Mouse (Mus musculus) spleen, adult 12 weeks (tissue): ENCODE measurements at regions not wholly inside any gene's neighbourhood (a gene's known extent, or its start where the extent isn't known, plus 50 kb on each side); places are given as distances from the start of the nearest gene placed in this dataset.

Experiments used
- DNase-seq: peaks from one replicate; pipeline ENCODE4 v3.0.0; 2022; ENCODE audit warnings: low spot score

DNA sequence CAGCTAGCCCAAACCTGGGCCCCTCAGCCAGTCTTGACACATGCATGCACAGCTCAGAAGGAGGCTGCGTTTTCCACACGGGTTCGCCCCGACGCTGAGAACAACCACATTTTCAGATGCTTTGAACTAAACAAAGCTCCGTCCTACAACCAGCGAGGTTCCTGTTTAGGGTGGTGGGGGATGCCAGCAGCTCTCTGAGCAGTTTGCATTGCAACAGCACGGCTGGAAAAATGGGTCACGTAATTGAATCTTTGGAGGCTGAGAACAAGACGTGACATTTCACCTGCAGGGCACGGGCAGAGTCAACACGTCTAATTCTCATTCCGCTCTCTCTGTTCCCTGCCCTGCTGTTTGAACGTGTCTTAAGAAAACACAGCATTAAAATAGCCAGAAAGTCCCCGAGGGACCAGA lies 119.2 kb downstream of the Syk start:
- DNase-seq: no peak

DNA sequence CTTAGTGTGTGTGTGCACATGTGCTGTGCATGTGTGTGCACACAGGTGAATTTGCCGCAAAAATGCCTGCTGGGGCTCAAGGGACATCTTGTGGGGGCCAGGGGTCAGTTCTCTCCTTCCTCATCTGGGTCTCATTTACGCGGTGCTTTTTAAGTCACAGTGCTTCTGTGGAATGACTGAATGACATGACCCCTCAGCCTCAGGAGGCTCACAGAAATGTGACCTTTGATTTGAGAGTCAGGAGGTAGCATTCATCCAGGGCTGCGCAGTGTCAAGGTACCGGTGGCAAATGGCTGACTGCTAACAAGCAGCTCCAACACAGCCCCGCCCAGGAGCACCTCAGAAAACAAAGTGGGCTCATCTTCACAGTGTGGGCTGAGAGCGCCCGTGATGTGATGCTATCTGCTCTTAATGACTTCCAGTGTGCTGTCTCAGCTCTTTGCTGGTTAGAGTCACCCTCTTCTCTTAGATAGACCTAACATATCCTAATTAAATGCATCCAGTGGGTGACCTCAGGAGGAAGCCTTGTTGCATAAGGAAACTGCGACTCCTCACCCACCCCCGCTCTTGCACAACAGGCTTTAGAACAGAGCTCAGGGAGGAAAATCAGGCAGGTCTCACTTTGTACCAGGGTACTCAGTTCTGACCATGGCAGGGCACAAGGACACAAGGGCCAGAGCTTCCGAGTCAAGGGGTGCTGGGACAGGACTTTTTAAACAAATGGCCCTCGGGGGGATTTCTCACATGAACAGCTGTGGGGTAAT lies 120.6 kb downstream of the Syk start:
- no peak for DNase-seq

DNA sequence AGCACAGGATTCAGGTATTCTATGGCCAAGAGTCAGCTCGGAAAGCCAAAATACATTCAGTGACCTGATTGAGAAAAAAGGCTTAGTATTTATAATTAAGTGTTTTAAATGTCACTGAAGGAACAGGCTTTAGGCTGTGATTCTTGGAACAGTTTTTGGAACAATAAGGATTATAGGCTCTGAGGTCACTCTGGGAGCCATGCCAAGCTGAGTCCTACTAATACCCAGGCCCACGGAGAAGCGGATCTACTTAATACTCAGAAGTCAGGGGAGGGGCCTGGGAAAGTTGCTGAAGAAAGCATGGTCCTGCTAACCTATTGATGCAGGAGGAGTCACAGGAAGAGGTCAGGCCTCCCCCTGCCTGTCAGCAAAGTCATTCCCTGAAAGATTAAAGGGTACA lies 121.7 kb downstream of the Syk start:
- DNase-seq: no peak

GRCm38 (mm10) chr13:52709580-52709979 lies 126.6 kb downstream of the Syk start:
- DNase-seq: no peak

- DNase-seq: peak; percentile 47
Measured at GRCm38 (mm10) chr13:52711713-52712369, 128.9 kb downstream of the Syk start.

DNA sequence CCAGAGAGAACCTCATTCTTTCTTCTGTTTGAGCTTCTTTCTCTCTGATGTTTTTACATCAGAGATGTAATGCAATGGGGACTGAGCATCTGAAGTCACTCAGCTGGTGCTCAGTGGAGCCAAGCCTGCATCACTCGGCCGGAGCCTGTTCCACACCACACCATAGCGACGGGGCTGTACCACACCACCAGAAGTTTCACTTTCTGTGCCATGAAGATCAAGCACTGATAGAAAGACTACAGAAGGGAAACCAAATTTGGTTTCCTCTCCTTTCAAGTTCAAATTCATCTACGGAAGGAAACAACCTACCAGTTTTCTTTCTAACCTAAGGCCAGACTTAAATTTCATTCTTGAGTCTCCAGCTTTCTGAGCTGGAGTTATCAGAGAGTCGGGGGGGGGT lies 138.5 kb downstream of the Syk start:
- no peak for DNase-seq

DNA sequence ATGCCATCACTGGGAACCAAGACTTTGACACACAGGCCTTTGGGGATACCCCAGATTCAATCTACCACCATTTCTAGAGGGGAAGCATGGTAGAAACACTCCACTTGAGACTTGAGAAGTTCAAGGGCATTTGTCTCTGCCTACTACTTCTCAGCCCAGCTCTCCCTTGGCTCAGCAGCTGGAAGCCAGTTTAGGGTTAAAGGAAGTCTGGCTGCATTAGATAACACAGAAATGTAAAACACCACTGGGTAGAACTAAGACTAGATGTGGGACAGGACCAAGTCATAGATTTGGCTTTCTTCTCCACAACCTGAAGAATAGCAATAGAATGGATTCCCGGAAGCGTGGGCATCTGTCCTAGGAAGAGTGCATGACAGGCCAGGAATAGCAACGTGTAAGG lies 139.7 kb downstream of the Syk start:
- DNase-seq: no peak

- DNase-seq: no peak
Measured at GRCm38 (mm10) chr13:52726043-52726442, 143.1 kb downstream of the Syk start.

- DNase-seq: no peak
Measured at GRCm38 (mm10) chr13:52726525-52726924, 143.6 kb downstream of the Syk start.

GRCm38 (mm10) chr13:52735453-52735933 lies 152.5 kb downstream of the Syk start:
- DNase-seq: no peak

GRCm38 (mm10) chr13:52735934-52736523 lies 153.1 kb downstream of the Syk start:
- DNase-seq: no peak

DNA sequence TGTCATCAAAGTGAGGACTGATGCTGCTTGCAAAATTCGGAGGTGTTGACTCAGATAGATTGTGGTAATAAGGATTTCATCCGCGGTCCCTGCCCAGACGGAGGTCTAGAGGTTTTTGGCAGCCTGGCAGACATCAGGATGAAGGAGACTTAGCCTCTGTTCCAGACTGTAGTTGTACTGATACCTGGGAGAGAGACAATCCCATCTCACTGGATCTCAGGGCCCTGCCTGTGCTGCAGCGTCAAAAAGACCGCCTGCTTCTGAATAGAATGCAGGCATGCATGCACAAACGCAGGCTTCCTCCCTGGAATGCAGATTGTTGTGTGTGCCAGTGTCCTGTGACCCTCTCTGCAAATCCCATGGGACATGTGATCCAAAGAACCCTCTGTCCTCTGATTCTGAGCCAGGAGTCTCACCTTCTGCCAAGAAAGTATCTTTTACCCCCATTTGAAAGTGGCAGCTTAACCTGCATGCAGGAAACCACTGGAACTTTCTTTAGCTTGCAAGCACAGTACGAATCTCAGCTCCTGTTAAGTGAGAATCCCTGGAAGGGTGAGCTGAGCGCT lies 155.2 kb downstream of the Syk start:
- no peak for DNase-seq

DNA sequence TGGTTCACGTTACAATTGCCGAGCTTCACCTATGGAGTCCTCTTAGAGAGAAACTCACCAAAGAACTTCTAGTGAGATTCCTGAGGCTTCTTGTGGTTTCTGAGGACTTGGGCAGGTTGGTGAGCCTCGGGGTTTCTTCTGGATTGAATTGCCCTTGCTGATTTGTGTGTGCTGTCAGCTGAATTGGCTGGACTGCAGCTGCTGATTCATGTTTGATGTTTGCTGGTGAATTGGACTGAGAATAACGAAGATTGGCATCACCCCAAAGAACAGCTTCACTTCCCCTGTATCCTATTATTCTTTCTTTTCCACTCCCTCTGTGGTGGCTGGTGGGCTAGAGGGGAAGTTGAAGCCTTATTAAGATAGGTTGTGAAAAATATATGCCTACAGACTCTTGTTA lies 158.4 kb downstream of the Syk start:
- no peak for DNase-seq

GRCm38 (mm10) chr13:52756005-52756404 lies 173.0 kb downstream of the Syk start:
- no peak for DNase-seq

- no peak for DNase-seq
Measured at GRCm38 (mm10) chr13:52765508-52766181, 163.8 kb downstream of the Auh start.

- no peak for DNase-seq
Measured at GRCm38 (mm10) chr13:52766236-52766635, 163.2 kb downstream of the Auh start.

- no peak for DNase-seq
Measured at GRCm38 (mm10) chr13:52769956-52770355, 159.5 kb downstream of the Auh start.

DNA sequence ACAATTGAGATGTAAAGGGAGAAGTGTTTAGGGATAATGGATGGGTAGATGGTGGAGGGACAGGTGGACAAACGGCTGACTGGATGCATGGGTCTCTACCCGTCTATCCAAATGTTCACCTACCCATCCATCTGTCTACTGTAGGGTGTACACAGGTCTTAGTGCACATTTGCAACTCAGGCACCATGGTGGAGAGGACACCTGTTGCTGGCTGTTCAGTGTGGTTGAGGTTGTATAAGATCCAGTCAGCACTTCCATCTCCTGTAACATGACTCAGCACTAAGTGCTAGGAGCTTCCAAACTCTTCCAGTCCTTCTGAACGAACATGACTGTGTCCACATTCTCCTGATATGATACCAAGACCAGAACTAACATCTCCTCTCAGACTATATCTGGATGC lies 158.0 kb downstream of the Auh start:
- DNase-seq: no peak

DNA sequence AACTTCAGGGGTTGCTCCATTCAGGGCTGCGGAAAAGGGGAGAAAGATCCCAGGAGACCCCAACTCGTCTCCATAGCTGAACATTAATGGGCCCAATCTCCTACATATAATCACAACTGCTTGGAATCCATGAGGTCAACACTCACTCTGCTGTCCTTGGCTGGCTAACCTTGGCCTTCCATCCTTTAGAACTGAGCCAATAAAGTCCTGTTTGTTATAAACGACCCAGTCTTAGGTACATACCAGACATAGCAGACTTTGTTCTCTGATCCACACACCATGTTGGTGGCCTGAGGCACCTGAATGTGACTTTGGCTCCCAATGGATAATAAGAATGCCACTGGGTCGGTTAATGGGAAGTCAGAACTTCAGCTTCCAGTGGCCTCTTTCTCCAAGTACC lies 157.4 kb downstream of the Auh start:
- no peak for DNase-seq

DNA sequence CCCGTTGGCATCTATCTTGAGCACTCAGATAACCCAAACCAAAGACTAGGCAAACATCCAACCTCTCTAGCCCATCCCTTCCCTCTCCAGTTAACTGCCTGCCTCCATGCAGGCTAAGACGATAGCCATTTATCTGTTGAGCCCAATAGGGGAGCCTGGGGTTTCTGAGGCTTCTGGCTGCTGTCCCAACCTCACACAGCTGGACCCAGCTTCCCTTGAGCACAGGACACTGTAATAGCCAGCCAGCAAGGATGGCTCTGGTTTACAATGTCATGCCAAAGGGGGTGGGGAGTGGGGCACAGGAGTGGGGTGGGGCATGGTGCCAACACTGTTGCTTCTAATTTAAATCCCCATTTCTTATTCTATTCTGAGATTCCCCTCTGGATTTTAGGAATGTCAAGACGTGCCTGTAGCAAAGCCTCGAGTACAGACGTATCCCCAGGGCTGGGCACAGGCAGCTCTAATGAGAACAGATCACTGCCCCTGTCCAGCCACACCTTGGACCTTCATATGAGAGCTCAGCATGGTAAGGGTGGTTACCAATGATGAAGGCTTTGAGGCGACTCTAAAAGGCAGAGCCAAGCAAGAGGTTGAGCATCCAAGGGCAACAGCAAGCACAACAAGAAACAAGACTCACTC lies 152.0 kb downstream of the Auh start:
- no peak for DNase-seq

- no peak for DNase-seq
Measured at GRCm38 (mm10) chr13:52778848-52779247, 150.6 kb downstream of the Auh start.
